Mouse (Mus musculus): Measurements from ENCODE around the gene Slc35e2.

Slc35e2 gene

DNA sequence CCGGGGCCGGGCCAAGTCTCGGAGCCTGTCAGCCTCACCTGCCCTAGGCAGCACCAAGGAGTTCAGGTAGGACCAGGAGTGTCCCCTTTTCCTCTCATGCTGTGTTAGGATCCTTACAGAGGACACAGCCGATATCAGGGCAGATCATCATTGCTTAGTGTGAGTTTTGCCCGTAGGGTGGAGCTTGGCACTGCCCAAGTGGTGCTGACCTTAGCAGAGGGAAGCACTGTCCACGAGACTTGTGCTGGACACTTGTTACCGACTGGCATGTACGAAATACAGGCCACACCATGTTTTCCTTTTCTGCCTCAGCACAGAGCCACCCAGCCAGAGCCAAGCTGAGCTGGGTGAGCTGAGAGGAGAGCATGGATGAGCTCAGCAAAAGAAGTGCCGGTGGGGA is 24.1 kb upstream of the Slc35e2 start:
- DNase-seq (ENCODE audit: low spot score), result no peak

GRCm38 (mm10) chr4:155577741-155578140 is 23.5 kb upstream of the Slc35e2 start:
- DNase-seq (ENCODE audit: low spot score), result no peak

DNA sequence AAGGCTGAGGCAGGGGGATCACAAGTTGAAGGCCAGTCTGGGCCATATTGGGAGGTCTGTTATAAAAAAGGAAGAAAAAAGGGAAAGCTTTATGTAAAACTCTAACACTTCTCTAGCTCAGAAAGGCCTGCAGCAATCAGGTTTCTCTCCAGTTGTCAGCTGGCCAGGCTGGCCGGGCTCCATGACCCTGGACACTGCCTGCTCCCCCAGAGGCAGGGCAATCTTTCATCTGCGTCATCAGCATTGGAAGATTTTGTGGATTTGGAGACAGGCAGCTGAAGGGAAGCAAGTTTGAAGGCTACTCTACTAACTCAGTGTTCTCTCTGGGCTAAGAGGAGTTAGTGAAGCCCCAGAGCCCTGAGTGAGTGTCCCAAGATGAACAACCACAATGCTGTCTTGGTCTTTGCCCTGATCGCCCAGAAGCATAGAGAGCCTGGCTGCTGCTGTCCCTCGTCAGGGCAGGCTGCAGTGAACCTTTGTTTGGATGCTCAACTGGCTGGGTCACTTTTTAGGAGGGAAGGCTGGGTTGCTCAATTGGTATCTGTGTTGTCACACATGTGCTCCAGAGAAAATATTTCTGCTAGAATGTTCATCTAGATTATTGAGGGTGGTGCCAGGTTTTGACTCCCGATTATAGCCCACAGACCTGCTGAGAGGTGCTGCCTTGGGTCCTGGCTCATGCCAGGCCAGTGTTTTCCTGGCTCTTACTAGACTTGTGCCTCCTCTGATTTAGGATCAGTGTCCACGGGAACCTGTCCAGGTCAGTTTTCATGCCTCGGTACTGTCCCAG is 22.7 kb upstream of the Slc35e2 start:
- DNase-seq (ENCODE audit: low spot score), result no peak

GRCm38 (mm10) chr4:155580420-155580819 is 20.8 kb upstream of the Slc35e2 start:
- DNase-seq (ENCODE audit: low spot score), result peak; percentile 21

- DNase-seq (ENCODE audit: low spot score), result no peak
Observed at GRCm38 (mm10) chr4:155582279-155582905, 18.8 kb upstream of the Slc35e2 start.

DNA sequence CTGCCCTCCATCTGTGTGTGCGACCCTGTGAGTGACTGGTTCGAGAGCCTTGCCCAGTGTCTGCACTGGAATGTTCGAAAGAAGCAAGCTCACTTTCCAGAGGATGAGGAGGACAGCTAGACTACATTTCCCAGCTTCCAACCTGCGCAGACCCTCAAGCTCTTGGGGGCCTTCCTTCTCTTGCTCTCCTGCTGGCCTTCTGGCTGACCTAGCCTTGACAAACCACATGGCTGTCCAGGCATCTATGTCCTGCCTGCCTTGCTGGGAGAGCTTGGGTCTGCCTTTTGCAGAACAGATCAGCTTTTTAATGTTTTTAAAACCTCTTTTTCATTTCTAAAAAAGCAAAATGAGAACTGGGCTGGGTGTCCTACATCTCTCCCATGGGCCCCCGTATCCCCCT is 11.9 kb upstream of the Slc35e2 start:
- no peak for DNase-seq (ENCODE audit: low spot score)

DNA sequence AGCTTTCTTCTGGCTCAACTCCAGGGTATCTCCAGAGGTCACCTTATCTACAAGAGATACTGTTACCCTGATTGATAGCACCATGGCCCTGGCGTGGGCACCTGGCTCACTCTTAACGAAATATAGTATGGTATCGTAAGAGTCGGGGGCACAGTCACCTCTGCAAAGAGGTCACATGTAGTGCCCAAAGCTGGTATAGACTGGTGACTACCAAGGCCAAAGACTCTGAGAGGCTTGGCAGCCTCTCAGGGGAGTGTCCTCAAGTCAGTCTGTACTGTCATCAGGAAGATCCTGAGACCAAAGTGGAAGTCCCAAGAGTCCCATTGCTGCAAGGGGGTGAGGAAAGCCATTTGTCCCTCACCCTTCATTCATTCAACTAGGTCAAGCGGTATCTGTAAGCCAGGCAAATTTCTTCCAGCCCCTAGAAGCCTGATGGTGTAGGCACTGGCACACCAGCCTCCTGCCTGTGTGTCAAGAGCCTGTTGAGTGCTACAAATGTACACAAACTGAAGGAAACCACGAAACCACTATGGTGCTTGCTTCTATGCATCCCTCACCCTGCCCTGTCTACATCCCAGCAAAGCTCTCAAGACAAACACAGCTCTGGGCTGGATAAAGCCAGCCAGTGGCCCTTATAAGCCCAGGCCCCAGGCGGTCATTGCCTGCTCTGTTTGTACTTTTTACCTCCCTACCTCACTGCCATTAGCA is 10.1 kb upstream of the Slc35e2 start:
- DNase-seq (ENCODE audit: low spot score), result no peak

- no peak for DNase-seq (ENCODE audit: low spot score)
Observed at GRCm38 (mm10) chr4:155593780-155594179, 7.4 kb upstream of the Slc35e2 start.

DNA sequence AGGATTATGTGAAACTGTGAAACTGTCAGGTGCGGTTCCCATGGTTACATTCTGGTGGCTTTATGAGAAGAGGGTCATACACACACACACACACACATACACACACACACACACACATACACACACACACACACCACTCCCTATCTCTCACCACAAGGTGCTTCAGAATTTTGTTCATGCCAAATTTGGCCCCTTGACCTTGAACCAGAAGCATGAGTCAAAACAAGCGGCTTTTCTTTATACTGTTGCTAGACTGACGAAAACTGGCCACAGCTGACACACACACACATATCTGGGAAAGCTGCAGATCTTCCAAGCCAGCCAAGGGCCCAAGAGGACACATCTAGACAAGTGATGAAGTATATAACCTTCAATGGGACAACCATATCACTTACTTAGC is 5.4 kb upstream of the Slc35e2 start:
- DNase-seq (ENCODE audit: low spot score), result no peak

GRCm38 (mm10) chr4:155596606-155597005 is 4.6 kb upstream of the Slc35e2 start:
- DNase-seq (ENCODE audit: low spot score), result no peak

GRCm38 (mm10) chr4:155598536-155598935 is 2.7 kb upstream of the Slc35e2 start:
- DNase-seq (ENCODE audit: low spot score), result no peak

- peak; percentile 14 for DNase-seq (ENCODE audit: low spot score)
Observed at GRCm38 (mm10) chr4:155599901-155600825, 1.1 kb upstream of the Slc35e2 start.

- DNase-seq (ENCODE audit: low spot score), result peak; percentile 49
Observed at GRCm38 (mm10) chr4:155601997-155602456, 811 bp downstream of the Slc35e2 start.

GRCm38 (mm10) chr4:155602753-155603152 is 1.5 kb downstream of the Slc35e2 start:
- DNase-seq (ENCODE audit: low spot score), result no peak

GRCm38 (mm10) chr4:155603801-155604200 is 2.6 kb downstream of the Slc35e2 start:
- peak; percentile 18 for DNase-seq (ENCODE audit: low spot score)

- DNase-seq (ENCODE audit: low spot score), result no peak
Observed at GRCm38 (mm10) chr4:155605132-155605531, 3.9 kb downstream of the Slc35e2 start.

DNA sequence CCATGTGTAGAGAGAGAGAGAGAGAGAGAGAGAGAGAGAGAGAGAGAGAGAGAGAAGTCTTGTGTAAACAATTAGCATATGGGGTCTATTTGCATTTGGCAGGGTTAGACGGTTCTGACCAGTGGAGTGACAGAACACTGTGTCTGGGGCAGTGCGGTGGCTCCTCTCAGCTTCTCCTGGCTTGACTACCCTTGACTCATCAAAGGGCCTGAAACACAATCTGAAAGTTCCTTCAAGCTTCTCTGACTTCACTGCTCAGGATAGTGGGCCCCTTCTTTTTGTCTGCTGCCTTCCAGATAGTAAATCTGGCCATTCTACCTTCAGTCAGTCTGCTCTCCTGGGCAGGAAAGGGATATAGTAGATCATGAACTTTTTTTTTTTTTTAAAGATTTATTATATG is 5.6 kb downstream of the Slc35e2 start:
- no peak for DNase-seq (ENCODE audit: low spot score)

DNA sequence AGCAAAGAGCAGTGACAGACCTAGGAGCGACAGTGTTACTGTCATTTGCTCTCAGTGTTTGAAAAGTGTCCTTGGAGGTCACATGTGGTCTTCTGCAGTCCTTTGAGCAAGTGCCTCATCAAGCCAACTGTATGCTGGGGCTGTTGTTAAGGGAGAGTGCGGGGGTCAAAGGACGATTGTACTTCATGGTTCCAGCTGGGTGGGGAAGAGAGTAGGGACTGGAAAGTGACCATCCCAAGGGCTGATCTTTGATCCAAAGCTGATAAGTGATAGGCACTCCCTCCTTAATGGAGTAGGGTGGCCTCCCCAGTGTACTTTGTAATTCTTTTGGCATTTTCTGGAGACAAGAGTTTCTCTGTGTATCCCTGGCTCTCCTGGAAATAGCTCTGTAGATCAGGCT is 10.6 kb downstream of the Slc35e2 start:
- no peak for DNase-seq (ENCODE audit: low spot score)

DNA sequence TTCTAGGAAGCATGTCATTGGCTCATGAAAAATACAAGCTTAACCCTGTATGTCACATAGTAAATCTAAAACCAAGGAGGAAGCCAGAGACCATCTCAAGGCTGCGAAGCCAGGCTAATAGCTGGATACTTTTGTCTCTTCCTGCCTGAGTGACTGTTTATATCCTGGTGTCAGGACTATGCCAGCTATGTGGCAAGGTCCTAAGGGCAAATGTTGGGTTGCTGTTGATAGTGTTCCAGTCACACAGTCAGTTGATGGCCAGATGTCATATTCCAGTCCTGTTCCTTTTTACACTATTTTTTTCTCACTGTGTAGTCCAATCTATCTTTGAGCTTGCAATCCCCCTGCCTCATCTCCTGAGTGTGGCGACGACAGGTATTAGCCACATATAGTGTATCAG is 12.0 kb downstream of the Slc35e2 start:
- no peak for DNase-seq (ENCODE audit: low spot score)

DNA sequence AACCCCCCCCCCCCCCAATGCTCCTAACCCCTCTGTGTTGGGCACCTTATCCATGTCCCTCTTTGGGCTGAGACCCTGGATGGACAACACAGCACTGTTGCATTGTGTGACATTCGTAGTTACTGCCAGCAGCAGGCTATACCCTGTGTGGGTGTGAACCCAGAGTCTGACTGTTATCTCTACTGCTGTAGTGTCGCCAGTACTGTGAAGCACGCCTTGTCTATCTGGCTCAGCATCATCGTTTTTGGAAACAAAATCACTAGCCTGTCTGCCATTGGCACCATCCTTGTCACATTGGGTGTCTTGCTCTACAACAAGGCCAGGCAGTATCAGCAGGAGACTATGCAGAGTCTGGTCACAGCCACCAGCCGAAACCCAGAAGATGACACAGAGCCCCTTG is 17.1 kb downstream of the Slc35e2 start:
- DNase-seq (ENCODE audit: low spot score), result no peak

DNA sequence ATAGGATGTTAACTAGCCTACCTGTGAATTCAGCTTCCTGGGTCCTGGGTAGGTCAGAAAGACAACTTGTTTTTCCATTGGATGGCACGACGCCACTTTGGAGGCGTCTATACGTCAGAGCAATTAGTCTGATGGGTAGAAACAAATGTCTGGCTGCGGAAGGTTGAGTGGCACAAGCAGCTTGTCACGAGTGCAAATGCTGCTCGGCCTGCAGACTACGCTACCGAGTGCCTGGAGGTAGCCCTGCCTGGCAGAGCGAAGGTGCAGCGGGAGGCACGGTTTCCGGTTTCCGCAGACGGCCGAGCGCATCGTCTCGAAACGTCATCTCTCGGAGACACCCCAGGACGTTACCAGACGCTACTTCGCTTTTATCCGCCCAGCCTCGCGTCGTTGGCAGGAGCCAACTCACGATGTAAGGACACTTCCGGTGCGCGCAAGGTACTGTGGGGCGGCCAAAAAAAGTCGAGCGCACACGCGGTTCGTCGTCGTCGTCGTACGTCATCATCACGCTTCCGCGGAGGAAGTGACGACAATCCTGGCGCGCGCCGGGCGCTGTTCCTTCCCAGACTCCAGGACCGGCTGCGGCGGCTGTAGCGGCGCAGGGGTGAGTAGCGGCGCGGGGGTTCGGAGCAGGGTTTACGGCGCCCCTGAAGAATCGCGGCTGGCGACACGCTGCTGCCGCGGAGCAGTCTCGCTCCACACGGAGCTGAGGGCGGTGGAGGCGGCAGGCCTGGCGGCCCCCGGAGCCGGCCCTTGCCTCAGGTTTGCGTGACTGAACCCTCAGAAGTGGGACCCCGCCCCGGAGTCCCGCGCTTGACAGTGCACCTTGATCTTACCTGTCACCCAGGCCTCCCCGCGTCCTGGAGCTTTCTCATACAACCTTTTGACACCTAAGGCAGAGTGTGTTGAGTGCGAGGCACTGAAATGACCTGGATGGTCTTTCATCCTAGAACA is 23.4 kb downstream of the Slc35e2 start, which contains the start of gene Cdk11b:
TSS of gene Cdk11b (plus strand) at position 517 of the 954 bp plus-strand sequence.
- peak; percentile 98 for DNase-seq (ENCODE audit: low spot score)
